Mouse (Mus musculus): ENCODE data around the gene Frat1.

The Frat1 gene

DNA sequence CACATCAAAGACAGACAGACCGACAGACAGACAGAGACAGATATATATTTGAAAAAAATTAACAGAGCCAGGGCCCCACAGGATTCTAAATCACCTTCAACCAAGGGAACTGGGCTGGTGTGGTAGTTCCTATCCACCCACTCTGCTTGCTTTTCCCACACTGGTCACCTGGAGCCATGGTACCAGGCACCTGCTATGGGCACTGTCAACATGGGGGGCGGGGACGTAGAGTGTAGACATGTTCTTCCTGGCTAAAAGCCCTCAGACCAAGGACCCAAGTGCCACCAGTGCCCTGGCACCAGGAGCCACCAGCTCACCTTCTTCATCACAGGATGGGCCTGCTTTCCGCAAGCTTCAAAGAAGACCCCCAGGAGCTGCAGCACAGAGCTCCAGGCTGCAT lies 52.1 kb downstream of the Frat1 start:
- no peak for ATAC-seq (ENCODE audit: insufficient number of reproducible peaks, low FRiP score, low TSS enrichment)

Measured in cerebellum, adult (tissue).